Mouse (Mus musculus) heart, postnatal 10 days (tissue): ENCODE measurements around the gene Nanp. TPM values are rescaled to one million over a fixed set of nuclear protein-coding genes. Genes with fewer than 3 reads are reported as not detected.
A peak's percentile ranks its signal among the peaks of the same experiment; 100 is the strongest.

Experiments
- DNase-seq, 2 experiments: peaks; one replicate each; pipeline ENCODE4 v3.0.0; 2021
- intact Hi-C: fragments of 180-260 bp; cut with DNase I; formaldehyde crosslinking; loops from one replicate; pipeline ENCODE4 v1.15.1; 2025
- total RNA-seq, 2 experiments: library from RNA; stranded (reverse); gene quantifications; 2 replicates each; pipeline ENCODE4 v1.2.3; 2021

The Nanp gene
- total RNA-seq, 2 experiments from 2014 or later, result 5.1 to 5.6 TPM

DNA sequence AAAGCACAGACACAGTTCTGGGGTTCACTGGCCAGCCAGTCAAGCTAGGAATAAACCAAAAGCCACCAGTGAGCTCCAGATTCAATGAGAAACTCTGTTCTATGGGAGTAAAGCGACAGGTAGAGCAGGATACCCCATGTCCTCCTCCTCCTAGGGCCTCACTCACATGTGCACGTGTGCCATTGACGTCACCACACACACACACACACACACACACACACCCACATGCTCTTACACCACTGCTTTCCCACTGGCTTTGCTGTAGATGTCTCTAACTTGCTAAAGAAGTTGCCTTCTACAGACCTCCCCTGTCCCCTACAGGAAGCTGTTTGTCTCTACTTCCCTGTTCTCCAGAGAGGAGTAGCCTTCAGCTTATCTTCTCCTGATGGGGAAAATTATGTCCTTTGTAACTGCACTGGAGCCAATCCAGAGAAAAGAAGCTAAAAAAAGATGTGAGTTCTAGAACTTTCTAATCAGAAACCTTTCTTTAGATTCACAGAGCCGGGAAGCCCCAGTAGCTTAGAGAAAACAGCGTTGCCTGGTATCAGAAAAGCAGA, 37.5 kb downstream of the Nanp start:
- intact Hi-C loops, result loop anchor here (5.0 to 10.0 kb wide), 2 partner anchors 199 to 387 kb away; no protein-coding TSS in a partner anchor
- DNase-seq, result no peak

- DNase-seq, result peak; percentile 65 to 74
- intact Hi-C loops, result loop anchor here (1.0 to 10.0 kb wide), 4 partner anchors 172 to 386 kb away; no protein-coding TSS in a partner anchor
Observed at GRCm38 (mm10) chr2:151000402-151001178, 38.6 kb downstream of the Nanp start.

- intact Hi-C loops, result no loop called here
- DNase-seq, result no peak
Observed at GRCm38 (mm10) chr2:150999021-150999420, 40.2 kb downstream of the Nanp start.

DNA sequence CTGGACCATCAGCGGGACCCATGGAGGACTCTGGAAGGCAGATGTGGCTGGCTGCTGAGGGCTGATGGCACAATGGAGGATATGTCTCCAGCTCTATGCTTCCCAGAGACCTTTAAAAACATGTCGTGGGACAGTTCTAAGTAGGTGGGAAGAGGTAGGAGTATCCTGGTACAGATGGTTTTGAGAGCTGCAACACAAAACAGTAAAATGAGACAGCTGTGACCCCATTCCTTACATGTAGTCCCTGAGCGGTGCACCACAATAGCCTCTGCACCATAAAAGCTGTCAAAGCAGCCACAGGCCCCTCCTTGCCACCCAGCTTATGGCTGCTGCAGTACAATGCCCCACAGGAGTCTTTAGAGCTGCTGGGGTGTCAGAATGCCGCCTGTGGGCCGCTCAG, 41.6 kb downstream of the Nanp start:
- intact Hi-C loops, result no loop called here
- no peak for DNase-seq

DNA sequence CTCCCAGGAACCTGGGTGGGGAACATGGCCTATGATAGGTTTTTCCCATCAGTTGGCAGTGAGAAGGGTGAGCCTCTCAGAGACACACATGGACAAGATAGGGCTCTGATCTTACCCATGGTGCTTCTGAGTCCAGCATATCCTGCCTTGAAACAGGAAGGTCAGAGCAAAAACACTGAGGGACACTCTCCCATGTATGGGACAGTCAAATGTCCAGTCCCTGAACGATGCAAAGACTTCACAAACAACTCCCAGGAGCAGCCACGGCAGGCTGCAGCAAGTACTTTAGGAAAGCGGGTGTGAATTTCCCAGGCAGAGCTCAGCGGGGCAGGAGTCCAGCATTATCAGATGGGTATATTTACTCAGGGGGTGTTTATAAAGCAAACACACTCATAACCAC, 43.9 kb downstream of the Nanp start:
- DNase-seq, result no peak
- intact Hi-C loops, result no loop called here

DNA sequence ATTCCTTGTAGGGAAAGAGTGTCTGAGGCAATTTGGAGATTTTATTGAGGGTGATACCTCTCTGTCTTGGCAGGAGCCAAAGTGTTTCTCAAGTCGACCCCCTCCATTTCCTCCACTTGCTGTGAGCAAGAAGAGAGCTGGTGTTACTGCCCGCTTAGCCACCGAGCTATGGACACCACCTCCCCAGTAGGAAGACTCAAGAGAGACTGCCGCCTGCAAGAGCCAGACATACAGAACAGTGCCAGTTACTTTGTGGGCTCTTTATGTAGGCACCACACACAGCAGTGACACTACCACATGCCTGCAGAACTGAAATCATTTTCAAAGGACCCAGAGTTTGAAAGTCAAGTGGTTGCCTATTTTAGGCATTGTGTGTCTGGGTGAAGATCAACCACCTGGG, 48.1 kb downstream of the Nanp start:
- intact Hi-C loops, result no loop called here
- no peak for DNase-seq

GRCm38 (mm10) chr2:150990506-150990905, 48.7 kb downstream of the Nanp start:
- intact Hi-C loops, result no loop called here
- DNase-seq, result no peak

DNA sequence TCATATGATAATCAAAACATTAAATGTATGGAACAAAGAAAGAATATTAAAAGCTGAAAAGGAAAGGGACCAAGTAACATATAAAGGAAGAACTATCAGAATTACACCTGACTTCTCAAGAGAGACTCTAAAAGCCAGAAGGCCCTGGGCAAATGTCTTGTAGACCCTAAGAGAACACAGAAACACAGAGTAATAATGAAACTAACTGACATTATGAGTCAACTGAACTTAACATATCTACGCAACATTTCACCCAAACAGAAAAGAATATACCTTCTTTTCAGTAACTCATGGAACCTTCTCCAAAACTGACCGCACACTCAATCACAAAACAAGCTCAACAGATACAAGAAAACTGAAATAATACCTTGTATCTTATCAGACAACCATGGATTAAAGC, 53.8 kb downstream of the Nanp start:
- intact Hi-C loops, result no loop called here
- no peak for DNase-seq

DNA sequence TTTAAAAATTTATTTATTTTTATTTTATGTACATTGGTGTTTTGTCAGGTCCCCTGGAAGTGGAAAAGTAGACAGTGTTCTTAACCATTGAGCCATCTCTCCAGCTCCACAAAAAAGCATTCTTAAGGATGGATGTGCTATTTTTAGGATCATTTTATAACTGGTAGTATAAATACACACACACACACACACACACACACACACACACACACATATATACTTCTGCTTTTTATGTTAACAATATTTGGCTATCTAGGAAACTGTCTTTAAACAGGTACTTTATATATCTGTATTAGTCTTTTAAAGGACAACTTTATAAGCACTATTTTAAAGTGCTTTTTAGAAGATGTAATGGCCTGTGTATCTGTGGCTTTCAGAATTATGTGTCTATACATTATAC, 57.1 kb downstream of the Nanp start:
- no peak for DNase-seq
- intact Hi-C loops, result no loop called here

- intact Hi-C loops, result no loop called here
- DNase-seq, result no peak
Observed at GRCm38 (mm10) chr2:150981524-150981923, 57.7 kb downstream of the Nanp start.

GRCm38 (mm10) chr2:150979861-150980620, 59.2 kb downstream of the Nanp start:
- intact Hi-C loops, result no loop called here
- no peak for DNase-seq

Other genes starting within 250 kb of the Nanp start
- 10 to 100 TPM; 30.8 to 34.5 TPM for gene Abhd12, start 134.7 kb downstream of the Nanp start, total RNA-seq
- 1 to 10 TPM; 5.8 TPM for gene Gins1, start 134.0 kb downstream of the Nanp start, total RNA-seq
- gene Ninl, start within 50 bp of the Nanp start, total RNA-seq, result 1 to 10 TPM; 1.1 TPM
- gene Gm14151, start 53.0 kb upstream of the Nanp start, total RNA-seq, result not detected
- gene Gm14147, start 58.8 kb upstream of the Nanp start, total RNA-seq, result not detected